Mouse (Mus musculus): ENCODE data around the gene Arl16. TPM values are rescaled to one million over a fixed set of nuclear protein-coding genes. Genes with fewer than 3 reads are reported as not detected.
"Not testable (repeated sequence)": the region's sequence is repeated elsewhere in the genome, so short reads cannot be mapped to it uniquely, and the experiment has no call there.

The Arl16 gene
- polyA plus RNA-seq (2015; fragmentation: Nextera tagmentation; extraction: Ambion mirVana): 15.9 and 16.0 TPM in 2 replicates

- Histone ChIP-seq H3K9ac (peak within 1 kb of the TSS; percentile 89), H3K9me3 (replicated peaks) (no peaks in the 10 kb centered on the region), H3K27ac (peak within 1 kb of the TSS; percentile 76), H3K4me3 (replicated peaks) (peak within 1 kb of the TSS; percentile 80), H3K4me2 (peak within 1 kb of the TSS; percentile 90), H3K36me3 (peaks cover 65% of the 10 kb centered on the region), H3K27me3 (no peaks in the 10 kb centered on the region), H3K4me1 (replicated peaks) (peaks cover 37% of the 10 kb centered on the region)
- WGBS (ENCODE audit: insufficient replicate concordance): under 1% methylated on average over 53 of the region's 54 CpGs
- ATAC-seq (ENCODE audit: low read depth) (peak; percentile 100), DNase-seq (peak; percentile 97)
Measured at GRCm38 (mm10) chr11:120467051-120467735, at the start of gene Arl16. Gene Arl16 (minus strand): TSS chr11:120467607.

GRCm38 (mm10) chr11:120517147-120517546 lies 49.7 kb upstream of the Arl16 start:
- WGBS (ENCODE audit: insufficient replicate concordance): 71% methylated on average over 4 of the region's 4 CpGs

GRCm38 (mm10) chr11:120515611-120516010 lies 48.2 kb upstream of the Arl16 start:
- Histone ChIP-seq H3K4me3 (replicated peaks) (no peak overlapping the region), H3K4me1 (replicated peaks) (peaks cover 51% of the 10 kb centered on the region), H3K4me2 (no peak overlapping the region), H3K9ac (no peak overlapping the region), H3K36me3 (no peaks in the 10 kb centered on the region), H3K27me3 (no peaks in the 10 kb centered on the region), H3K9me3 (replicated peaks) (no peaks in the 10 kb centered on the region), H3K27ac (no peak overlapping the region)
- DNase-seq (peak; percentile 75), ATAC-seq (ENCODE audit: low read depth) (peak; percentile 48)
- WGBS (ENCODE audit: insufficient replicate concordance): 20% methylated on average over 17 of the region's 17 CpGs

More at GRCm38 (mm10) chr11:120517147-120517546, 49.7 kb upstream of the Arl16 start:
- Histone ChIP-seq H3K36me3 (no peaks in the 10 kb centered on the region), H3K27me3 (no peaks in the 10 kb centered on the region), H3K27ac (no peak overlapping the region), H3K4me1 (replicated peaks) (peaks cover 52% of the 10 kb centered on the region), H3K4me3 (replicated peaks) (no peak overlapping the region), H3K9me3 (replicated peaks) (no peaks in the 10 kb centered on the region), H3K9ac (no peak overlapping the region), H3K4me2 (no peak overlapping the region)
- no peak for ATAC-seq (ENCODE audit: low read depth)
- no peak for DNase-seq

GRCm38 (mm10) chr11:120514262-120514661 lies 46.9 kb upstream of the Arl16 start:
- H3K9ac ChIP-seq; ATAC-seq (ENCODE audit: low read depth); H3K4me2 ChIP-seq; H3K36me3 ChIP-seq; H3K27me3 ChIP-seq; DNase-seq; H3K4me3 ChIP-seq (replicated peaks); H3K27ac ChIP-seq; H3K9me3 ChIP-seq (replicated peaks): not testable (repeated sequence)
- 79% methylated on average over 2 of the region's 2 CpGs for WGBS (ENCODE audit: insufficient replicate concordance)
- H3K4me1 ChIP-seq (replicated peaks): peaks cover 50% of the 10 kb centered on the region

- no peaks in the 10 kb centered on the region for H3K9me3 ChIP-seq (replicated peaks)
- H3K4me3 ChIP-seq (replicated peaks): no peak overlapping the region
- H3K4me2 ChIP-seq: no peak overlapping the region
- DNase-seq (no peak), ATAC-seq (ENCODE audit: low read depth) (no peak)
- 63% methylated on average over 6 of the region's 6 CpGs for WGBS (ENCODE audit: insufficient replicate concordance)
- H3K27me3 ChIP-seq: no peaks in the 10 kb centered on the region
- peaks cover 45% of the 10 kb centered on the region for H3K4me1 ChIP-seq (replicated peaks)
- H3K9ac ChIP-seq: no peak overlapping the region
- H3K36me3 ChIP-seq: no peaks in the 10 kb centered on the region
- no peak overlapping the region for H3K27ac ChIP-seq
Measured at GRCm38 (mm10) chr11:120512790-120513453, 45.5 kb upstream of the Arl16 start.

- no peak for DNase-seq
- peak overlapping the region; percentile 71 for H3K9ac ChIP-seq
- H3K27ac ChIP-seq: peak overlapping the region; percentile 85
- peak overlapping the region; percentile 69 for H3K4me2 ChIP-seq
- H3K36me3 ChIP-seq: no peaks in the 10 kb centered on the region
- 2% methylated on average over 16 of the region's 16 CpGs for WGBS (ENCODE audit: insufficient replicate concordance)
- no peaks in the 10 kb centered on the region for H3K9me3 ChIP-seq (replicated peaks)
- peaks cover 51% of the 10 kb centered on the region for H3K4me1 ChIP-seq (replicated peaks)
- H3K27me3 ChIP-seq: no peaks in the 10 kb centered on the region
- ATAC-seq (ENCODE audit: low read depth): peak; percentile 86
- peak overlapping the region; percentile 50 for H3K4me3 ChIP-seq (replicated peaks)
Measured at GRCm38 (mm10) chr11:120510375-120511030, 43.1 kb upstream of the Arl16 start.

- Histone ChIP-seq H3K9me3 (replicated peaks) (no peaks in the 10 kb centered on the region), H3K4me1 (replicated peaks) (peaks cover 48% of the 10 kb centered on the region), H3K9ac (peak overlapping the region; percentile 71), H3K27ac (peak overlapping the region; percentile 85), H3K4me2 (peak overlapping the region; percentile 69), H3K4me3 (replicated peaks) (peak overlapping the region; percentile 50), H3K36me3 (no peaks in the 10 kb centered on the region), H3K27me3 (no peaks in the 10 kb centered on the region)
- DNase-seq (peak; percentile 32), ATAC-seq (ENCODE audit: low read depth) (no peak)
- 14% methylated on average over 4 of the region's 4 CpGs for WGBS (ENCODE audit: insufficient replicate concordance)
Measured at GRCm38 (mm10) chr11:120509940-120510339, 42.5 kb upstream of the Arl16 start.

- no peak for ATAC-seq (ENCODE audit: low read depth)
Measured at GRCm38 (mm10) chr11:120508290-120508870, 41.0 kb upstream of the Arl16 start.

GRCm38 (mm10) chr11:120507611-120508289 lies 40.3 kb upstream of the Arl16 start:
- H3K9ac ChIP-seq: no peak overlapping the region
- H3K4me2 ChIP-seq: no peak overlapping the region
- WGBS (ENCODE audit: insufficient replicate concordance): 67% methylated on average over 13 of the region's 13 CpGs
- no peaks in the 10 kb centered on the region for H3K36me3 ChIP-seq
- no peak overlapping the region for H3K4me3 ChIP-seq (replicated peaks)
- DNase-seq (no peak), ATAC-seq (ENCODE audit: low read depth) (no peak)
- no peaks in the 10 kb centered on the region for H3K27me3 ChIP-seq
- no peak overlapping the region for H3K27ac ChIP-seq
- H3K9me3 ChIP-seq (replicated peaks): no peaks in the 10 kb centered on the region
- H3K4me1 ChIP-seq (replicated peaks): peaks cover 48% of the 10 kb centered on the region

More at GRCm38 (mm10) chr11:120508290-120508870, 41.0 kb upstream of the Arl16 start:
- H3K4me2 ChIP-seq: no peak overlapping the region
- H3K4me1 ChIP-seq (replicated peaks): peaks cover 48% of the 10 kb centered on the region
- H3K27ac ChIP-seq: no peak overlapping the region
- no peaks in the 10 kb centered on the region for H3K36me3 ChIP-seq
- 75% methylated on average over 9 of the region's 9 CpGs for WGBS (ENCODE audit: insufficient replicate concordance)
- no peak overlapping the region for H3K4me3 ChIP-seq (replicated peaks)
- no peak for DNase-seq
- no peaks in the 10 kb centered on the region for H3K9me3 ChIP-seq (replicated peaks)
- no peaks in the 10 kb centered on the region for H3K27me3 ChIP-seq
- no peak overlapping the region for H3K9ac ChIP-seq

- peaks cover 48% of the 10 kb centered on the region for H3K4me1 ChIP-seq (replicated peaks)
- H3K9ac ChIP-seq: no peak overlapping the region
- no peaks in the 10 kb centered on the region for H3K36me3 ChIP-seq
- H3K4me3 ChIP-seq (replicated peaks): no peak overlapping the region
- no peaks in the 10 kb centered on the region for H3K27me3 ChIP-seq
- no peak overlapping the region for H3K4me2 ChIP-seq
- no peak for DNase-seq
- 57% methylated on average over 4 of the region's 4 CpGs for WGBS (ENCODE audit: insufficient replicate concordance)
- H3K27ac ChIP-seq: no peak overlapping the region
- no peaks in the 10 kb centered on the region for H3K9me3 ChIP-seq (replicated peaks)
- no peak for ATAC-seq (ENCODE audit: low read depth)
Measured at GRCm38 (mm10) chr11:120506899-120507298, 39.5 kb upstream of the Arl16 start.

GRCm38 (mm10) chr11:120505661-120506060 lies 38.3 kb upstream of the Arl16 start:
- H3K9me3 ChIP-seq (replicated peaks): no peaks in the 10 kb centered on the region
- ATAC-seq (ENCODE audit: low read depth): no peak
- no peak overlapping the region for H3K4me2 ChIP-seq
- no peak overlapping the region for H3K4me3 ChIP-seq (replicated peaks)
- no peak overlapping the region for H3K9ac ChIP-seq
- peaks cover 36% of the 10 kb centered on the region for H3K4me1 ChIP-seq (replicated peaks)
- H3K27me3 ChIP-seq: no peaks in the 10 kb centered on the region
- no peak overlapping the region for H3K27ac ChIP-seq
- no peaks in the 10 kb centered on the region for H3K36me3 ChIP-seq
- DNase-seq: no peak
- WGBS (ENCODE audit: insufficient replicate concordance): 75% methylated on average over 3 of the region's 3 CpGs

Data from liver, embryonic 13.5 days (tissue).